Mouse (Mus musculus) stomach, postnatal 0 days (tissue): ENCODE data around the gene BC034090. TPM values are rescaled to one million over a fixed set of nuclear protein-coding genes. Genes with fewer than 3 reads are reported as not detected.

Experiments
- ATAC-seq: fragments of 200-750 bp; cut with Nextera tagmentation; 2 replicates; pipeline ENCODE4 v1.8.0; 2017; ENCODE audit not compliant: low FRiP score, low TSS enrichment
- DNase-seq: peaks from one replicate; pipeline ENCODE4 v3.0.0-alpha.2; 2016; ENCODE audit warnings: low spot score
- H3K27ac ChIP-seq: fragments of 300-500 bp; sonication (generic); replicated peaks from 2 replicates; pipeline ENCODE4 v1.5.1; 2014; ENCODE audit warnings: mild to moderate bottlenecking, control low read depth
- H3K27me3 ChIP-seq: fragments of 300-500 bp; sonication (generic); 2 replicates; pipeline ENCODE4 v1.6.1; 2014; ENCODE audit warnings: low read length; ENCODE audit not compliant: control insufficient read depth, insufficient read depth
- H3K36me3 ChIP-seq: fragments of 300-500 bp; sonication (generic); 2 replicates; pipeline ENCODE4 v1.6.1; 2014; ENCODE audit warnings: low read length, mixed read lengths; ENCODE audit not compliant: control insufficient read depth, insufficient read depth
- H3K4me1 ChIP-seq: fragments of 300-500 bp; sonication (generic); replicated peaks from 2 replicates; pipeline ENCODE4 v1.6.1; 2014; ENCODE audit warnings: antibody characterized with exemption; ENCODE audit not compliant: control insufficient read depth, insufficient read depth
- H3K4me2 ChIP-seq: fragments of 300-500 bp; sonication (generic); replicated peaks from 2 replicates; pipeline ENCODE4 v1.6.1; 2014; ENCODE audit warnings: low read depth, mild to moderate bottlenecking, control low read depth, moderate library complexity
- H3K4me3 ChIP-seq: fragments of 300-500 bp; sonication (generic); 2 replicates; pipeline ENCODE4 v1.5.1; 2014; ENCODE audit warnings: low read depth, low read length, control low read depth
- H3K9ac ChIP-seq: fragments of 300-500 bp; sonication (generic); 2 replicates; pipeline ENCODE4 v1.6.1; 2014; ENCODE audit warnings: mild to moderate bottlenecking, low read length, control low read depth, mixed read lengths
- H3K9me3 ChIP-seq: fragments of 300-500 bp; sonication (generic); 2 replicates; pipeline ENCODE4 v1.6.1; 2016; ENCODE audit warnings: low read length; ENCODE audit not compliant: control insufficient read depth
- CTCF ChIP-seq: IDR thresholded peaks from 2 replicates; pipeline ENCODE4 v1.5.1; 2016; ENCODE audit warnings: antibody characterized with exemption, low read depth, mild to moderate bottlenecking, moderate library complexity
- EP300 ChIP-seq: optimal IDR thresholded peaks from 2 replicates; pipeline ENCODE3; 2016; ENCODE audit warnings: antibody characterized with exemption
- WGBS: fragments of 180-500 bp; shearing (Covaris S2); extraction: QIAGEN DNeasy Blood & Tissue Kit; methylation state at CpG from one replicate; pipeline ENCODE4 v1.1.7; 2014; 5-methylcytosine and 5-hydroxymethylcytosine counted together
- polyA plus RNA-seq: library from polyadenylated mRNA; unstranded; fragments of >200 nt; fragmentation: Nextera tagmentation; extraction: Ambion mirVana; gene quantifications from 2 replicates; pipeline ENCODE4 v1.2.1, GENCODE M21; 2015

BC034090 gene
- polyA plus RNA-seq, 1 experiment from 2014 or later: 1.6 TPM

DNA sequence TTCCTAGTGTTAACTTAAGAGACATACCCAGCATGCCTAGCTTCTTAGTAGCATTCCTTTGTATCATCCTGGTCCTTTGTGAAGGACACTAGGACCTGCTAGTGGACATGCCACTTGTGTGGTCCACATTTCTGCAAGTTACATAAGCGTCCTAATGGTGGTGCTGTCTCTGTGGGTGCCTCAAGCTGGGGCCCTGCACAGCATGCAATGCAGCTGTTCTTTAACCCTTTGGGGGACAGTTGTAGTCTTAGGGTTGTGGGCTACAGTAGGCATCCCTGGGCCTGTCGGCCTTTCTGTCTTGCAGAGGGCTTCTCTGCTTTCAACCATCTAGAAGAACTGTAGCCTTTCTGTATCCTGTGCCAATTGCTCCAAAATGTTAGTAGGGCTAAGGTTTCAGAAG, 43.3 kb downstream of the BC034090 start:
- Histone ChIP-seq H3K36me3 (no peaks in the 10 kb centered on the region; the same call in 1 of the 2 replicates), H3K9ac (no peak overlapping the region), H3K4me3 (no peak overlapping the region), H3K27ac (peak overlapping the region; percentile 59; the same call in 1 of the 2 replicates), H3K4me2 (no peak overlapping the region), H3K9me3 (no peaks in the 10 kb centered on the region), H3K27me3 (no peaks in the 10 kb centered on the region), H3K4me1 (no peaks in the 10 kb centered on the region)
- peak; percentile 25 for DNase-seq
- TF ChIP-seq EP300 (no peak), CTCF (no peak)
- peak; percentile 35; the same call in 1 of the 2 replicates for ATAC-seq
- WGBS: 40% methylated on average over 2 of the region's 2 CpGs

DNA sequence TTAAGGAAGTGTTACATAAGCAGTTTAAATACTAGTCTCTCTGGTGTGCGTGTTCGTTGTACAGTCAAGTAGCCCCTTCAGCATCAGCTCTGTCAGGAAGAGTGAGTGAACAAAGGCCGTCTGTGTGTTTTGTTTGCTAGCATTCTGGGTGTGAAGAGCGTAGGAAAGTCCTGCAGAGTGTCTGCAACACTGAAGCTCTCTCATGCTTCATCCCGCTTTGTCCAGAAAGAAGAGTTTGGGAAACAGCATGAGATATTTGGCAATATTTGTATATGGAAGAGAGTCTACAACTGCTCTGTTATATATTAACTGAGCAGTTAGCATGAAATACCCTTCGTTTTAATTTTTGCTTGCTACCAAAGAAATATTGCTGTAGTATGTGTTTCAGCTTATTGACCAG, 44.7 kb downstream of the BC034090 start:
- WGBS: 66% methylated on average over 6 of the region's 6 CpGs
- no peak for ATAC-seq
- no peaks in the 10 kb centered on the region for H3K27me3 ChIP-seq

DNA sequence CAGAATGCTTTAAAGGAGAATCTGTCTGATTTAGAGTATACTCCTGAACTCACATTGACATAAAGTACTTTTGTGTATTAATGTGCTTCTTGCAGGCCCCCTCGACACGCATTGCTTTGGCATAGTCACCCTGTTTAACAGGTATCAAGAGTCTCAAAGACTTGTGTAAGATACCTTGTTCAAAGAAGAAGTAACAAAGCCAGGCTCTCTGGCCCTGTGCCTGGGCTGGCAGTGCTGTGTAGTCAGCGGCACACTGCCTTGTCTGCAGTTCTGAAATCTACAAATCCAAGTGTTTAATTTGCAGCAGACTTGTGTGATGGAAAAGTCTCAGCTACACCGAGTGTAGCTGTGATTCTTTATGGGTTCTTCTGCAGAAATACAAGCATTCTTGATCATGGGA, 47.6 kb downstream of the BC034090 start:
- TF ChIP-seq CTCF: no peak
- TF ChIP-seq EP300: no peak
- Histone ChIP-seq H3K27me3 (no peaks in the 10 kb centered on the region), H3K27ac (no peak overlapping the region), H3K9ac (no peak overlapping the region), H3K4me1 (no peaks in the 10 kb centered on the region; the same call in 1 of the 2 replicates), H3K9me3 (no peaks in the 10 kb centered on the region), H3K4me3 (no peak overlapping the region), H3K4me2 (no peak overlapping the region), H3K36me3 (no peaks in the 10 kb centered on the region)
- ATAC-seq (no peak), DNase-seq (peak; percentile 50)
- WGBS: 54% methylated on average over 4 of the region's 4 CpGs

More for the DNA sequence above, 44.7 kb downstream of the BC034090 start:
- H3K27ac ChIP-seq: no peak overlapping the region
- H3K36me3 ChIP-seq: no peaks in the 10 kb centered on the region; the same call in 1 of the 2 replicates
- H3K4me3 ChIP-seq: no peak overlapping the region
- TF ChIP-seq CTCF: no peak
- no peak for TF ChIP-seq EP300
- no peak overlapping the region for H3K4me2 ChIP-seq
- no peak for DNase-seq
- no peaks in the 10 kb centered on the region for H3K4me1 ChIP-seq
- no peaks in the 10 kb centered on the region for H3K9me3 ChIP-seq
- H3K9ac ChIP-seq: no peak overlapping the region

DNA sequence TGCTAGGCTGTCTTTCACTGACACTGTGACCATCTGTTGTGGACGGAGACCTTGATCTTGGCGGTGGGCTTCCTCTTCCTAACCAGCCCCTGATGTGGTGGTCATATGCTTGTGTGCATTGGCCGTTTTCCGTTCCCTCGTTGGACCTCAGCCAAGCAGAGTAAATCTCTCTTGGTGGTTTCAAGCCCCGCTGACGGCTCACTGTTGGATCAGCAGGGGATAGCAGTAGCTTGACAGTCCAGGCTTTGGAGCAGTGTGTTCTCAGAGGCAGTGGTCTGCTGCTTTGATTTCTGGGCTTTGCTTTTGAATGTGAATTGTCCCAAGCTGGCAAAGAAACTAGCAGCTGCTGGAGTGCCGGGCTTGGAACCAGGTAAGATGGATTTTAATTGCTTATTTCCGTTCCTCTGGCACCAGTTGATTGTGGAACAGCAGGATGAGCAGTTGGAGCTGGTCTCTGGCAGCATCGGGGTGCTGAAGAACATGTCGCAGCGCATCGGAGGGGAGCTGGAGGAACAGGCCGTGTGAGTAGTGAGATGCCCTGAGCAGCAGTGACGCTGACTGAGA, 51.4 kb downstream of the BC034090 start:
- no peaks in the 10 kb centered on the region for H3K36me3 ChIP-seq

DNA sequence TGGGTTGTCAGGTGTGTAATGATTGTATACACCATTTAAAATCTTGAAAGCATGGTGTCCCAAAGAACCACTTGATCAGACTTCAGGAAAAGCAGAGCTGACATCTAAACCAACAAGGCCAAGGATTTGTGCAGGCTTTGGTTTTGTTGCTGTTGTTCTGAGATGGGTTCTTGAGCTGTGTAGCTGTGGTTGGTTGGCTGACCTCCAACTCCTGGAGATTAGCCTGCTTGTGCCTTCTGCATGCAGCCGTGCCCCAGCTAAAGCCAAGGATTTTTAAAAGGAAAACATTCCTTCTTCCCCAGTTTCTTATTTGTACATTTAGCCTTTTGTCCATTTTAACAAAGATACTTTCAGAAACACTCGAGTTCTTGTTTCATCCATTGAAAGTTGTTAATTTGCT, 52.6 kb downstream of the BC034090 start:
- Histone ChIP-seq H3K27ac (no peak overlapping the region), H3K36me3 (no peaks in the 10 kb centered on the region), H3K9me3 (no peaks in the 10 kb centered on the region), H3K27me3 (no peaks in the 10 kb centered on the region), H3K4me3 (no peak overlapping the region), H3K4me1 (no peaks in the 10 kb centered on the region; the same call in 1 of the 2 replicates), H3K4me2 (no peak overlapping the region), H3K9ac (no peak overlapping the region)
- ATAC-seq: no peak; the same call in 1 of the 2 replicates
- peak; percentile 20 for DNase-seq
- TF ChIP-seq CTCF: no peak
- no peak for TF ChIP-seq EP300
- WGBS: 32% methylated on average over 2 of the region's 2 CpGs

More for the DNA sequence above, 51.4 kb downstream of the BC034090 start:
- ATAC-seq: no peak
- DNase-seq: no peak
- WGBS: 59% methylated on average over 15 of the region's 15 CpGs
- no peak overlapping the region for H3K27ac ChIP-seq
- H3K4me2 ChIP-seq: no peak overlapping the region
- H3K4me3 ChIP-seq: no peak overlapping the region
- no peaks in the 10 kb centered on the region for H3K9me3 ChIP-seq
- no peaks in the 10 kb centered on the region; the same call in 1 of the 2 replicates for H3K4me1 ChIP-seq
- H3K9ac ChIP-seq: no peak overlapping the region
- TF ChIP-seq CTCF (no peak), EP300 (no peak)
- no peaks in the 10 kb centered on the region for H3K27me3 ChIP-seq

DNA sequence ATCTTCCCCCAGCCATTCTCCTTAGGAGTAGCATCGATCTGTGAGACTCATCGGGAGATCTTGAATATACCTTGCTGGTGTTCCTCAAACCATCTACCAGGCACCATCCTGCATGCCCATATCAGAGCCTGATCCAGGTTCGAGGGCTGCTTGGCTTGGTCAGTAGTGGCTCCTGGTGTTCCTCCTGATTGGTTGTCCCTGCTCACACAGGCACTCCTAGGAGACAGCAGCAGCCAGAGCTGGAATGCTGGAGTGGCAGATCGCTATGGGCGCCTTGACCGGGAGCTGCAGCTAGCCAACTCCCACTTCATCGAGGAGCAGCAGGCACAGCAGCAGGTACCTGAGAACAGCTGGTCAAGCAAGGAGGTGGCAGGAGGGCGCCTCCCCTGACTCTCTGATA, 53.0 kb downstream of the BC034090 start:
- Histone ChIP-seq H3K9ac (no peak overlapping the region), H3K27ac (no peak overlapping the region), H3K4me2 (no peak overlapping the region), H3K36me3 (no peaks in the 10 kb centered on the region), H3K27me3 (no peaks in the 10 kb centered on the region), H3K9me3 (no peaks in the 10 kb centered on the region), H3K4me1 (no peaks in the 10 kb centered on the region; the same call in 1 of the 2 replicates), H3K4me3 (no peak overlapping the region)
- ATAC-seq (peak; percentile 24; the same call in 1 of the 2 replicates), DNase-seq (peak; percentile 33)
- TF ChIP-seq CTCF (no peak), EP300 (no peak)
- 77% methylated on average over 8 of the region's 8 CpGs for WGBS
